Mouse (Mus musculus): Measurements from ENCODE around the gene Zfp809. TPM values are rescaled to one million over a fixed set of nuclear protein-coding genes. Genes with fewer than 3 reads are reported as not detected.

The Zfp809 gene
- total RNA-seq (2012; rRNA removed) (14.0 and 14.2 TPM in 2 replicates), total RNA-seq (2014; rRNA removed) (11.4 and 13.9 TPM in 2 replicates), polyA plus RNA-seq (2012; ENCODE audit: insufficient read length, low read depth) (23.8 and 24.1 TPM in 2 replicates)

DNA sequence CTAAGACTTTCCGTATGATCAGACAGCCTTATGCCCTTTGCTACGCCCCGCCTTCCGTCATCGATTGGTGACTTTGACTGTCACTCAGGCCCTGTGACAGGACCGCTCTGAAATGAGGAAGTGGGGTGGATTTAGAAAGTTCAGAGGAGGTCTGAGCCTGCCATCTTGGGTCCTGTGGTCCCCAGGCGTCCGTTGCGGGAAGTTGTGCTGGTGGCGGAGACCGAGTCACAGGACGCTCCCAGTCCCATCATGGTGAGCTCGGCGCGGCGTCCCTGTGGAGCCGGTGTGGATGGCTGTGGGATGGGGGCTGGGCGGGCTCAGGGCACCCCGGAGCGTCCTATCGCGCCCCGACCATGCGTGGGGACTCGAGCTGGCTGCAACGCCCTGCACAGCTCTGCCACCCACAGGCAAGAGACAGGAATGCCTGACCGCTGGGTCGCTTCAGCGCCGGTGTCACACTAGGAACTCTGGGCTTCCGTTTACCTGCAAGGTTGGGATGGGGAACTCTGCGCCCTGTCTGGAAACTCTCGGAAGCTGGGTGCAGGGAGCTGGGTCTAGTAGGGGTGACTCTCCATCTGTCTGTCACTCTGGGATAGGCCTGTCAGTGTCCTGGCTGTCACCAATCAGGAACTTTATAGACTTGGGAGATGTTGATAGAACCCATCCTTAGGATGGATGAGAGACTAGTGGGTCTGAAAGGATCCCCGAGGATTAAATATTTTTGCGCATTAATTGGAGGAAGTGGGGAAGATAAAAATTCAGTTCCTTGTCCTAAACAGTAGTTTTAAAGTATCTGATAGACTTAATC, at the start of gene Zfp809:
TSS of gene Zfp809 (plus strand) at position 134 of the 808 bp plus-strand sequence.
- H3K27ac ChIP-seq (ENCODE audit: insufficient read depth, low read depth): peak within 1 kb of the TSS; percentile 88
- in situ Hi-C loops (cut with MboI; ENCODE audit: low pct_ligation_motif_present, low pct_unique_long_range_greater_than_20kb, low sequenced_read_pairs): loop anchor here (5.0 kb wide), 1 partner anchor 82 kb away; the partner anchor contains the start of gene Zfp810
- peaks cover 0 to 5% of the 10 kb centered on the region in 2 experiments for H3K36me3 ChIP-seq (replicated peaks in 1 of 2; ENCODE audit: control insufficient read depth in 1 of 2, insufficient read depth in 1 of 2, low read length in 1 of 2)
- no peaks in the 10 kb centered on the region for H3K27me3 ChIP-seq (replicated peaks)
- TF ChIP-seq ELF1 (IDR thresholded peaks at IDR 0.05; ENCODE audit: low read depth, low read length) (peak; percentile 98), MXI1 (IDR thresholded peaks at IDR 0.05; ENCODE audit: low read depth, low read length) (peak; percentile 85), ETS1 (conservative IDR thresholded peaks at IDR 0.05; ENCODE audit: low read depth, low read length) (no peak), RCOR1 (conservative IDR thresholded peaks at IDR 0.05; ENCODE audit: low read depth, low read length) (no peak; the same call in 1 of the 2 replicates), CHD2 (IDR thresholded peaks at IDR 0.05; ENCODE audit: low read length) (peak; percentile 77; the same call in 1 of the 2 replicates), SIN3A (IDR thresholded peaks at IDR 0.05; ENCODE audit: low read length) (peak; percentile 44), PAX5 (IDR thresholded peaks at IDR 0.05; ENCODE audit: low read length) (no peak), MEF2A (IDR thresholded peaks at IDR 0.05; ENCODE audit: borderline replicate concordance, low read depth, low read length) (peak; percentile 47; the same call in 1 of the 2 replicates), TCF12 (IDR thresholded peaks at IDR 0.05; ENCODE audit: low read depth, low read length) (peak; percentile 73; the same call in 1 of the 2 replicates), HCFC1 (IDR thresholded peaks at IDR 0.05; ENCODE audit: low read depth, low read length) (peak; percentile 77), TBP (conservative IDR thresholded peaks at IDR 0.05; ENCODE audit: low read depth, low read length) (peak; percentile 74), RAD21 (IDR thresholded peaks at IDR 0.05; ENCODE audit: low read depth, low read length) (peak; percentile 49), USF1 (IDR thresholded peaks at IDR 0.05; ENCODE audit: low read depth, low read length) (0 out of 2 replicates have a peak, but pooled peaks have one; percentile 21), CTCF (conservative IDR thresholded peaks at IDR 0.05 in 1 of 2, IDR thresholded peaks at IDR 0.05 in 1 of 2; ENCODE audit: low read depth in 2 of 2, low read length in 2 of 2) (peak in 1 of 2 experiments; percentile 74; a peak in 2 of 4 replicates), CHD1 (IDR thresholded peaks at IDR 0.05; ENCODE audit: low read depth, low read length) (no peak), MYC (IDR thresholded peaks at IDR 0.05; ENCODE audit: low read depth, low read length) (peak; percentile 92; the same call in 1 of the 2 replicates), KAT2A (IDR thresholded peaks at IDR 0.05; ENCODE audit: insufficient replicate concordance, low read length) (0 out of 2 replicates have a peak, but pooled peaks have one; percentile 21), POLR2A (IDR thresholded peaks at IDR 0.05; ENCODE audit: low read depth, low read length) (peak; percentile 98), NELFE (IDR thresholded peaks at IDR 0.05; ENCODE audit: low read depth, low read length) (peak; percentile 92), POLR2AphosphoS2 (IDR thresholded peaks at IDR 0.05; ENCODE audit: low read depth, low read length) (peak; percentile 78), IRF4 (IDR thresholded peaks at IDR 0.05; ENCODE audit: low read depth, low read length) (peak; percentile 61; the same call in 1 of the 2 replicates), MAX (IDR thresholded peaks at IDR 0.05; ENCODE audit: low read length) (peak; percentile 85), NRF1 (IDR thresholded peaks at IDR 0.05; ENCODE audit: low read depth, low read length) (peak; percentile 67), UBTF (IDR thresholded peaks at IDR 0.05; ENCODE audit: low read depth, low read length) (no peak), BHLHE40 (IDR thresholded peaks at IDR 0.05; ENCODE audit: low read depth, low read length) (peak; percentile 12; the same call in 1 of the 2 replicates)
- H3K4me1 ChIP-seq (ENCODE audit: control insufficient read depth in 1 of 2, insufficient read depth in 2 of 2): no peaks in the 10 kb centered on the region
- H3K79me2 ChIP-seq (replicated peaks; ENCODE audit: control insufficient read depth, extremely low read depth, insufficient read depth, poor library complexity, severe bottlenecking): peaks cover 8% of the 10 kb centered on the region
- no peaks in the 10 kb centered on the region for H3K9me3 ChIP-seq (replicated peaks; ENCODE audit: low read length)
- peak within 1 kb of the TSS; percentile 65 for H3K4me2 ChIP-seq (ENCODE audit: insufficient read depth, low read depth, poor library complexity, severe bottlenecking)
- H3K4me3 ChIP-seq (replicated peaks in 1 of 3; ENCODE audit: low read depth in 2 of 3, low read length in 2 of 3, poor library complexity in 1 of 3): peak within 1 kb of the TSS; percentile 79 to 90 (median 90)
- H3K9ac ChIP-seq (ENCODE audit: insufficient read depth, low read depth): peak within 1 kb of the TSS; percentile 83
- peak; percentile 99 for DNase-seq (ENCODE audit: extremely low read depth)
- dilution Hi-C loops (cut with MboI; ENCODE audit: extremely low pct_ligation_motif_present, extremely low pct_unique_long_range_greater_than_20kb, low sequenced_read_pairs): no loop called here
